Mouse (Mus musculus) kidney, adult 2 months (tissue): Measurements from ENCODE around the gene Frmpd2.

Experiments used
- CTCF ChIP-seq: fragments of 200-500 bp; conservative IDR thresholded peaks from 2 replicates; pipeline ENCODE4 v1.5.1; 2011; ENCODE audit warnings: low read depth, mild to moderate bottlenecking, control low read depth, low read length, moderate library complexity, mixed read lengths; ENCODE audit not compliant: insufficient read depth, insufficient read length
- POLR2A ChIP-seq: fragments of 200-500 bp; IDR thresholded peaks from one replicate; pipeline ENCODE4 v1.6.1; 2011; ENCODE audit warnings: low read depth, low read length, control low read depth

DNA sequence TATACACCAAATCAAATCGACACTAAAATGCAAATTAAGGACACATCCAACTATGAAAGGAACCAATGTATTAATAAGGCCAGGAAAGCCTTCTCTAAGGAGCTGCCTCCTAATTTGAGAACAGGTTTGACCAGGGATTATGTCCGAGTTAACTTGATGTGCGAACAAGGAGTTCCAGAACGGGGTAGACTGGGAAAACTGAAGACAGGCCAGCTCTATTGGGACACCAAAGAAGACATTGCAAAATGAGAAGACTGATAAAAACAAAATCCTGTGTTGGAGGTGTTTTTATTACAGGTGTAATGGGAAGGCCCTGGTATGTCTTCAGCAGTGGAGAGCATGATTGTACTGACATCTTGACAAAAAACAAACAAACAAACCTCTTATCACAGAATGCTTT is 23.2 kb upstream of the Frmpd2 start:
- no peak for TF ChIP-seq CTCF
- no peak for TF ChIP-seq POLR2A
